Mouse (Mus musculus): ENCODE data around the gene Lats2. TPM values are rescaled to one million over a fixed set of nuclear protein-coding genes. Genes with fewer than 3 reads are reported as not detected.

Gene Lats2
- polyA plus RNA-seq, 1 experiment from 2014 or later, result 18.0 TPM

DNA sequence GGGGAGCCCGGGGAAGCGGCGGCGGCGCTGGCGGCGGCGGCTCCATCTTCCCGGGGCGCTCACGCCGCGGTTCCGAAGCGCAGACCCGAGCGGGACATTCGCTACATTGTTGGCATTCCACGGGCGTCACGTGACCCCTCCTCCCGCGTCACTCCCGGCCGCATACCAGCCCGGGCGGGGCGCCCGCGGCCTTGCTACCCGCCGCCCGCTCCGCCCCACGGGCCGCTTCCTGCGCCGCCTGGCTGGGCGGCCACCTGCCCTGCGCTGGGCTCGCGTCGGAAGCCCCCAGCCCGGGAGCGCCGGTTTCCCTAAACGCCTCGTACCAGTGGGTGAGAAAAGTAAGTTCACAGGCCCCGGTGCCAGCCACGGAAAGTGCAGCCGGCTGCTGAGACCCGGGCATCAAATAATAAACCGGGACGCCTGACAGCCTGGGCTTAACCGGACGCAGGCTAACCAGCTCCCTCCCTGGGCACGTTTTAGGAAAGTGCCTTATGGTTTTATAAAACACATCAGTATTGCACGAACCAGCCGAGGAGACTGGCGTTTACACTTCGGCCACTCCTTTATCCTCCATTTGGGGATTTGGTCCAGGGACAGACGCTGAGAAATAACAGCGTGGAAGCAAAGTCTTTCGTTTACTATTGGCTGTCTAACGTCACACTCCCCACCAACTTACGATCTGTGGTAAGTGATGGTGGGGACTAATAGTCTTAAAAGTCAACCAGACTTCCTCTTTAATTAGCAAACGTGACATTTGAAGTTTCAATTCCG lies 12.0 kb downstream of the Lats2 start, which contains the start of gene Gm49361:
Gene Gm49361 (minus strand): TSS at position 103 of the 771 bp plus-strand sequence.
- H3K9me3 ChIP-seq (ENCODE audit: control insufficient read depth, low read length), result no peaks in the 10 kb centered on the region
- peak within 1 kb of the TSS; percentile 63 for H3K4me2 ChIP-seq (ENCODE audit: low read depth)
- DNase-seq (ENCODE audit: low spot score) (peak; percentile 89), ATAC-seq (ENCODE audit: insufficient read depth, low FRiP score, low TSS enrichment) (peak; percentile 89)
- H3K27me3 ChIP-seq (ENCODE audit: control insufficient read depth, insufficient read depth, low read length), result no peaks in the 10 kb centered on the region
- under 1% methylated on average over 52 of the region's 68 CpGs for WGBS
- H3K9ac ChIP-seq (ENCODE audit: low read length), result peak within 1 kb of the TSS; percentile 95
- no peaks in the 10 kb centered on the region for H3K36me3 ChIP-seq (ENCODE audit: control insufficient read depth, insufficient read depth, low read length)
- peak within 1 kb of the TSS; percentile 80 for H3K27ac ChIP-seq (ENCODE audit: low read depth, low read length)
- peak within 1 kb of the TSS; percentile 94 for H3K4me3 ChIP-seq (ENCODE audit: low read depth, low read length)
- H3K4me1 ChIP-seq (ENCODE audit: control insufficient read depth, insufficient read depth, low read length), result no peaks in the 10 kb centered on the region; the same call in 1 of the 2 replicates

DNA sequence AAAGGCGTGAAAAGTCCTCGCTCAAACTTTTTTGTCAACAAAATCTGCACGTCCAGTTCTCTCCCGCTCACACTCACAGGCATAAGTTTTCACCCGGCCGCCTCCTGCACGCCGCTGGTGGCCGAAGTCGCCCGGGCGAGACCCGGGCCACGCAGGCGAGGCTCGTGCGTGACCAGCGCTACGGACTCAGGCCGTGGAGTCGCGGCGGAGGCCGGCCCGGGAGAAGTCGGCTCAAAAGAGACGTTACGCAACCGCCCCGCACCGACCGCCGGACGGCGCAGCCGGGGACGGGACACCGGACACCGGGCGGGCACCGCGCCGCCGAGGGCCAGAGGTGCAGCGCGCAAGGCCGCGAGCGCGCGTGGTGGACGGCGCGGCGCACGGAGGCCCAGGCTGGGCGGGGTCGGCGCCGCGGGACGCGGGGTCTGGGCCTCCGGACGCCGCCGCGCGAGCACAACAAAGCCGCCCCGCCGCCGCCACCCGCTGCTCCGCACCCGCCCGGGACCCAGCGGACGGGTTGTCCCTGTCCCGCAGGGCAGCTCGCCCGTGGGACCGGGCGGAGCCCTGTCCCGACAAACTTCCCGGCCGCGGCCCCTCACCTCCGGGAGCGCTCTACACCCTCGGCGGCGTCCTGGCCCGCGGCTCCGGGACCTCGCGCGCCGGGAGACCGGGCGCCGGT lies 12.8 kb downstream of the Lats2 start:
- Histone ChIP-seq H3K27me3 (ENCODE audit: control insufficient read depth, insufficient read depth, low read length) (no peaks in the 10 kb centered on the region), H3K36me3 (ENCODE audit: control insufficient read depth, insufficient read depth, low read length) (no peaks in the 10 kb centered on the region), H3K27ac (ENCODE audit: low read depth, low read length) (peak overlapping the region; percentile 80), H3K9me3 (ENCODE audit: control insufficient read depth, low read length) (no peaks in the 10 kb centered on the region), H3K9ac (ENCODE audit: low read length) (peak overlapping the region; percentile 95), H3K4me3 (ENCODE audit: low read depth, low read length) (peak overlapping the region; percentile 94), H3K4me2 (ENCODE audit: low read depth) (peak overlapping the region; percentile 63), H3K4me1 (ENCODE audit: control insufficient read depth, insufficient read depth, low read length) (no peaks in the 10 kb centered on the region; the same call in 1 of the 2 replicates)
- DNase-seq (ENCODE audit: low spot score) (peak; percentile 47), ATAC-seq (ENCODE audit: insufficient read depth, low FRiP score, low TSS enrichment) (peak; percentile 75)
- under 1% methylated on average over 69 of the region's 103 CpGs for WGBS

DNA sequence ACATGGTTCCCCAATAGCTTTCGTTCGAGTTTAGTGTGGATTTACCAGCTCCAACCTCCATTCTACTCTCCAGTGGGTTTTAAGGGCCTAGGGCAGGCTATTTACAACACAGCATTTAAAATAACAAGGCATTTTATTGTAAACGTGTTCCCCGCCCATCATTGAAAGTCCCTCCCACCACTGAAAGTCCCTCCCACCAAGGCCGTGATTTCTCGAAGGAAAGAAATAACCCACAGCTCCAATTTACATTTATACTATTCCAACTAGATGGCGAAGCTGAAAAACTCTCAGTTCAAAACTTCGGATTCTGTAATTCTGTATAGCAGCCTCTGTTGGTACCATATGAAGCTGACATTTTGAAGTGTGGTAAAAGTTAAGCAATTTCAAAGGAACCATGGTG lies 13.6 kb downstream of the Lats2 start:
- H3K9ac ChIP-seq (ENCODE audit: low read length), result no peak overlapping the region

DNA sequence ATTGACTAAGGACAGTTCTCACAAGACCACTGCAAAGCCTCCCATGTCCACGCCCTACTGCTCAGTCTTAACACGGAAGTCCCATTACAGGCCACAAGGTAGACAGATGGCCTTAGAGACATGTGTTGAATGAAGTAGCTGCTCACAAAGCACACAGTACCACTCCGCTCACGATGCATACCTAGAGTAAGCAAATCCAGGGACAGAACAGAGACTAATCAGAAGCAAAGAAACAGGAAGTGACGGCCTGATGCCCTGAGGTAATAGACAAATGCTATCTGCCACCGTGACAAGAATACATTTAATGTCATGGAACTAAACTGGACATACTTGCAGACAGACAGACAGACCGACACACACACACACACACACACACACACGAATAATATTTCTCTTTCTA lies 17.5 kb downstream of the Lats2 start:
- DNase-seq (ENCODE audit: low spot score) (no peak), ATAC-seq (ENCODE audit: insufficient read depth, low FRiP score, low TSS enrichment) (no peak)
- Histone ChIP-seq H3K27me3 (ENCODE audit: control insufficient read depth, insufficient read depth, low read length) (no peaks in the 10 kb centered on the region), H3K4me1 (ENCODE audit: control insufficient read depth, insufficient read depth, low read length) (no peaks in the 10 kb centered on the region), H3K9ac (ENCODE audit: low read length) (no peak overlapping the region), H3K4me2 (ENCODE audit: low read depth) (no peak overlapping the region), H3K4me3 (ENCODE audit: low read depth, low read length) (no peak overlapping the region), H3K27ac (ENCODE audit: low read depth, low read length) (no peak overlapping the region), H3K36me3 (ENCODE audit: control insufficient read depth, insufficient read depth, low read length) (no peaks in the 10 kb centered on the region), H3K9me3 (ENCODE audit: control insufficient read depth, low read length) (no peaks in the 10 kb centered on the region)
- WGBS, result 82% methylated on average over 8 of the region's 8 CpGs

More for the DNA sequence above, 13.6 kb downstream of the Lats2 start:
- Histone ChIP-seq H3K27me3 (ENCODE audit: control insufficient read depth, insufficient read depth, low read length) (no peaks in the 10 kb centered on the region), H3K9me3 (ENCODE audit: control insufficient read depth, low read length) (no peaks in the 10 kb centered on the region), H3K27ac (ENCODE audit: low read depth, low read length) (no peak overlapping the region), H3K4me2 (ENCODE audit: low read depth) (peak overlapping the region; percentile 63), H3K4me3 (ENCODE audit: low read depth, low read length) (peak overlapping the region; percentile 94), H3K4me1 (ENCODE audit: control insufficient read depth, insufficient read depth, low read length) (no peaks in the 10 kb centered on the region; the same call in 1 of the 2 replicates), H3K36me3 (ENCODE audit: control insufficient read depth, insufficient read depth, low read length) (no peaks in the 10 kb centered on the region)
- DNase-seq (ENCODE audit: low spot score), result no peak
- ATAC-seq (ENCODE audit: insufficient read depth, low FRiP score, low TSS enrichment), result no peak
- under 1% methylated on average over 8 of the region's 8 CpGs for WGBS

DNA sequence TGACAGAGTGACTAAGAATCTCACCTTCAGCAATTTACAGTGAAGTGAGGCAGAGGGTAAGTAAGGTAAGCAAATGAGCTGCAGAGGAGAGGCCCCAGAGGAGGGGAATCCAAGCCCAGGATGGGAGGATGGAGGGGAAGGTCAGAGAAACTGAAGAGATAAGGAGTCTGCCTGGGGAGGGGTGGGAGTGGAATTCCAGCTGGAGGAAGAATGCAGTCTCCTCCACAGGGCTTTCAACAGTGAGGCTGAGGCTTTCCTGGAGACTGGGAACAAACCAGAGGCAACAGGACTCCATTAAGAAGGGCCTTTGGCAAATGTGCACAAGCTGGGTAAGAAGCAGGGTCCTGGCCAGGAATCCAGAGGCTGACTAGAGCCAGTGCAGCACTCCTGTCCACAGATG lies 21.1 kb downstream of the Lats2 start:
- no peak for ATAC-seq (ENCODE audit: insufficient read depth, low FRiP score, low TSS enrichment)

DNA sequence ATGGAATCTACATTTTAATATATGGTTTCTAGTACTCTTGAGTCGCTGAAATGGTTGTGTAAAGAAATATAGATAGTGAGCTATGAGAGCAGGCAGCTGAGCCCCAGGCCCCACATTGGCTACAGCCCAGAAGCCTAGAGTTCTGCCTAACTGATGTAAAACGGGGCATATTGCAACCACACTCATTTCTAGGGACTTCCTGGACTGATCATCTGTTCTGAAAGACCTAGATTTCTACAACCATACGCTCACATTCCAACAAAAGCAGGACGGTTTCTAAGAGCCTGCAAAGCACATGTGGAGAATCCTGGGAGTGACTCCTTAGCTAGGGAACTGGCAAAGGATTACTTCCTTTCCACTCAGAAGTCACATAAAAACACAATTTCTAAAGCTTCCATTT lies 22.0 kb downstream of the Lats2 start:
- ATAC-seq (ENCODE audit: insufficient read depth, low FRiP score, low TSS enrichment), result no peak
- no peak overlapping the region for H3K9ac ChIP-seq (ENCODE audit: low read length)
- 84% methylated on average over 4 of the region's 4 CpGs for WGBS
- no peak overlapping the region for H3K27ac ChIP-seq (ENCODE audit: low read depth, low read length)
- H3K4me1 ChIP-seq (ENCODE audit: control insufficient read depth, insufficient read depth, low read length), result peaks cover 3% of the 10 kb centered on the region; the same call in 1 of the 2 replicates
- H3K4me2 ChIP-seq (ENCODE audit: low read depth), result no peak overlapping the region
- H3K4me3 ChIP-seq (ENCODE audit: low read depth, low read length), result no peak overlapping the region
- no peaks in the 10 kb centered on the region for H3K36me3 ChIP-seq (ENCODE audit: control insufficient read depth, insufficient read depth, low read length)
- H3K27me3 ChIP-seq (ENCODE audit: control insufficient read depth, insufficient read depth, low read length), result no peaks in the 10 kb centered on the region
- no peak for DNase-seq (ENCODE audit: low spot score)
- no peaks in the 10 kb centered on the region for H3K9me3 ChIP-seq (ENCODE audit: control insufficient read depth, low read length)

More for the DNA sequence above, 21.1 kb downstream of the Lats2 start:
- H3K27me3 ChIP-seq (ENCODE audit: control insufficient read depth, insufficient read depth, low read length), result no peaks in the 10 kb centered on the region
- no peak for DNase-seq (ENCODE audit: low spot score)
- no peaks in the 10 kb centered on the region for H3K36me3 ChIP-seq (ENCODE audit: control insufficient read depth, insufficient read depth, low read length)
- H3K4me1 ChIP-seq (ENCODE audit: control insufficient read depth, insufficient read depth, low read length), result no peaks in the 10 kb centered on the region
- no peak overlapping the region for H3K4me3 ChIP-seq (ENCODE audit: low read depth, low read length)
- no peak overlapping the region for H3K4me2 ChIP-seq (ENCODE audit: low read depth)
- H3K9ac ChIP-seq (ENCODE audit: low read length), result no peak overlapping the region
- no peak overlapping the region for H3K27ac ChIP-seq (ENCODE audit: low read depth, low read length)
- no peaks in the 10 kb centered on the region for H3K9me3 ChIP-seq (ENCODE audit: control insufficient read depth, low read length)

DNA sequence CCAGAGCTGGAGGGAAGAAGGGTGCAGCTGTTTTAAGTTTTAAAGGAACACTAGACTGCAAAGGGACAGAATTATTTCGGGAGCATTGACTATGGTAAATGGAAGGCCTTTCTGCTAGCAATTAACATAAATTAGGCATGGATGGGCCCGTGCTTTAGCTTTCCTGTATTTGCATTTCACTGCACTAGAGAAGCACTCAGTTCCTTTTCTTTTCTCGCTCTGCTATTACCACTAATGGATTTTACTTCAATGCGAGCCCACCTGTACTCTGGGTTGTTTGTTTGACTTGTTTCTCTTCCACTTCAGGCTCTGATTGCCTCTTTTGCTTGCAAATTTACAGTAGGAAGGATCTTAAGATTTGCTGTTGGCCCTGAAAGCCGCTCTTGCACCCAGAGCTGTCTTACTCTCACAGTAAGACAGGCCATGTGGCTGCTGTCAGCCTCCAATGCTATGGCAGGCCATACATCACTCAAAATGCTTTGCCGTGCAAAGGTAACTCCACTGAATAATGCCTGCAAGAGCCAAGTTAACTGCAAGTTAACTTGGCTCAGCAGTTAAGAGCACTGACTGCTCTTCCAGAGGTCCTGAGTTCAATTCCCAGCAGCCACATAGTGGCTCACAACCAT lies 25.4 kb downstream of the Lats2 start:
- ATAC-seq (ENCODE audit: insufficient read depth, low FRiP score, low TSS enrichment) (peak; percentile 74; the same call in 1 of the 2 replicates), DNase-seq (ENCODE audit: low spot score) (no peak)
- no peaks in the 10 kb centered on the region for H3K9me3 ChIP-seq (ENCODE audit: control insufficient read depth, low read length)
- no peaks in the 10 kb centered on the region; the same call in 1 of the 2 replicates for H3K36me3 ChIP-seq (ENCODE audit: control insufficient read depth, insufficient read depth, low read length)
- no peak overlapping the region for H3K9ac ChIP-seq (ENCODE audit: low read length)
- 0 out of 2 replicates have a peak overlapping the region, but pooled peaks have one; percentile 15 for H3K27ac ChIP-seq (ENCODE audit: low read depth, low read length)
- H3K4me1 ChIP-seq (ENCODE audit: control insufficient read depth, insufficient read depth, low read length), result peaks cover 10% of the 10 kb centered on the region
- no peaks in the 10 kb centered on the region for H3K27me3 ChIP-seq (ENCODE audit: control insufficient read depth, insufficient read depth, low read length)
- H3K4me3 ChIP-seq (ENCODE audit: low read depth, low read length), result no peak overlapping the region
- 34% methylated on average over 6 of the region's 6 CpGs for WGBS
- no peak overlapping the region for H3K4me2 ChIP-seq (ENCODE audit: low read depth)

DNA sequence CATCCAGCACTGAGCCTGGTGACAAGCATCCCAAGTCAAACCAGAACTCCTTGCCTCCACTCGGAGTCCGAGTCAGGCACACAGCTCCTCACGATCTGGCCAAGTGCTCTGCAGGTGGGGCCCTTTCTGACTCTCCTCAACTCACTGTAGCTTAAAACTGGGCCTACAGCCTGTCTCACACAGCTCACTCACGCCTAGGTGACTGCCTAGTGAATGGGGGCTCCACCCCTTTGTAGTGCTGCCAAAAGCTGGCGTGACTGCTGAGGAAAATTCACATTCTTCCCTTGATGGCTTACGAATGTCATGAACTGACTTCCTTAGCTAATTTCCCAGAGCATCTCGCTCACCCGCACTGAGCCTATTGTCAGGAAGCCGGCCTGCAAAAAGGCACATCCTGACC lies 27.7 kb downstream of the Lats2 start:
- DNase-seq (ENCODE audit: low spot score) (no peak), ATAC-seq (ENCODE audit: insufficient read depth, low FRiP score, low TSS enrichment) (no peak)
- WGBS, result 39% methylated on average over 9 of the region's 9 CpGs
- no peaks in the 10 kb centered on the region; the same call in 1 of the 2 replicates for H3K9me3 ChIP-seq (ENCODE audit: control insufficient read depth, low read length)
- H3K36me3 ChIP-seq (ENCODE audit: control insufficient read depth, insufficient read depth, low read length), result no peaks in the 10 kb centered on the region; the same call in 1 of the 2 replicates
- H3K4me3 ChIP-seq (ENCODE audit: low read depth, low read length), result no peak overlapping the region
- no peak overlapping the region for H3K27ac ChIP-seq (ENCODE audit: low read depth, low read length)
- H3K9ac ChIP-seq (ENCODE audit: low read length), result no peak overlapping the region; the same call in 1 of the 2 replicates
- H3K4me2 ChIP-seq (ENCODE audit: low read depth), result no peak overlapping the region
- H3K4me1 ChIP-seq (ENCODE audit: control insufficient read depth, insufficient read depth, low read length), result peaks cover 10% of the 10 kb centered on the region
- H3K27me3 ChIP-seq (ENCODE audit: control insufficient read depth, insufficient read depth, low read length), result no peaks in the 10 kb centered on the region

Data from neural tube, embryonic 11.5 days (tissue).